Mouse (Mus musculus): ENCODE measurements around the gene Stard10. TPM values are rescaled to one million over a fixed set of nuclear protein-coding genes. Genes with fewer than 3 reads are reported as not detected.

Stard10 gene
- polyA plus RNA-seq, 1 experiment = 10.9 TPM

GRCm38 (mm10) chr7:101332045-101332831 is 15.4 kb downstream of the Stard10 start:
- Histone ChIP-seq H3K4me3 (ENCODE audit: insufficient read depth, poor library complexity, severe bottlenecking) (no peak overlapping the region), H3K27me3 (ENCODE audit: control insufficient read depth, insufficient read depth, insufficient read length) (no peaks in the 10 kb centered on the region)
- TF ChIP-seq USF1 (IDR thresholded peaks at IDR 0.05; ENCODE audit: low read depth) = no peak
- no peak for TF ChIP-seq FOSL1 (IDR thresholded peaks at IDR 0.05; ENCODE audit: insufficient read depth, low read length, poor library complexity, severe bottlenecking)
- TF ChIP-seq MYOD1 (IDR thresholded peaks at IDR 0.05; ENCODE audit: control insufficient read depth, insufficient read length, low read depth) = no peak
- no peak for TF ChIP-seq MYOG (IDR thresholded peaks at IDR 0.05; ENCODE audit: control insufficient read depth, extremely low read depth, insufficient read length)

DNA sequence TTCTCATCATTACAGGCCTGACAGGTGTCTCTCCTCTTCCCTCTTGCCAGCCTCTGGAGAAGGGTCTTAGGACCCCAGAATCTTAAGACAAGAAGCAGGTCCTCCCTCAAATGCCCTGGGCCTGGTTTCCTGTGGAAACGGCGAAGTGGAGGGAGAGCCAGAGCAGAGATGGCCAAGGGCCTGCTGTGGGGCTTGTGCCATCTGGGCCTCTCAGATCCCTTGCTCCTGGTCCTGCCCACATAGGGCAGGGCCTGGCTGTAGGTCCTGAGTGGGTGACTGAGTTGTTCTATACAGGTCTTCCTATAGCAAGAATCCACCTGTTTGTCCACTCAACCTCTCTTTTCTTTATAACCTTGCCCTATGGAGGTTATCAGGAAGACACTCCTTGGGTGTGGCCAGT is 18.3 kb downstream of the Stard10 start:
- Histone ChIP-seq H3ac (ENCODE audit: control insufficient read depth, insufficient read length, low read depth) (no peak overlapping the region), H3K4me3 (ENCODE audit: insufficient read depth, poor library complexity, severe bottlenecking) (no peak overlapping the region), H3K36me3 (ENCODE audit: control insufficient read depth, insufficient read depth) (no peaks in the 10 kb centered on the region), H3K79me2 (ENCODE audit: control insufficient read depth, insufficient read depth) (no peaks in the 10 kb centered on the region), H3K27me3 (ENCODE audit: control insufficient read depth, insufficient read depth, insufficient read length) (no peaks in the 10 kb centered on the region), H3K79me3 (ENCODE audit: low read depth) (no peaks in the 10 kb centered on the region)
- TF ChIP-seq MYOG (IDR thresholded peaks at IDR 0.05; ENCODE audit: control insufficient read depth, extremely low read depth, insufficient read length) = no peak
- no peak for TF ChIP-seq MYOD1 (IDR thresholded peaks at IDR 0.05; ENCODE audit: control insufficient read depth, insufficient read length, low read depth)
- TF ChIP-seq CEBPB (IDR thresholded peaks at IDR 0.05; ENCODE audit: low read depth) = no peak
- TF ChIP-seq USF1 (IDR thresholded peaks at IDR 0.05; ENCODE audit: low read depth) = no peak
- TF ChIP-seq FOSL1 (IDR thresholded peaks at IDR 0.05; ENCODE audit: insufficient read depth, low read length, poor library complexity, severe bottlenecking) = no peak
- no peak for TF ChIP-seq CTCF (IDR thresholded peaks at IDR 0.05; ENCODE audit: control insufficient read depth, insufficient read depth, insufficient read length)
- no peak for TF ChIP-seq MAX (IDR thresholded peaks at IDR 0.05)

More at GRCm38 (mm10) chr7:101332045-101332831, 15.4 kb downstream of the Stard10 start:
- H3ac ChIP-seq (ENCODE audit: control insufficient read depth, insufficient read length, low read depth) = no peak overlapping the region
- no peaks in the 10 kb centered on the region for H3K79me3 ChIP-seq (ENCODE audit: low read depth)
- no peaks in the 10 kb centered on the region for H3K79me2 ChIP-seq (ENCODE audit: control insufficient read depth, insufficient read depth)
- H3K36me3 ChIP-seq (ENCODE audit: control insufficient read depth, insufficient read depth) = no peaks in the 10 kb centered on the region

DNA sequence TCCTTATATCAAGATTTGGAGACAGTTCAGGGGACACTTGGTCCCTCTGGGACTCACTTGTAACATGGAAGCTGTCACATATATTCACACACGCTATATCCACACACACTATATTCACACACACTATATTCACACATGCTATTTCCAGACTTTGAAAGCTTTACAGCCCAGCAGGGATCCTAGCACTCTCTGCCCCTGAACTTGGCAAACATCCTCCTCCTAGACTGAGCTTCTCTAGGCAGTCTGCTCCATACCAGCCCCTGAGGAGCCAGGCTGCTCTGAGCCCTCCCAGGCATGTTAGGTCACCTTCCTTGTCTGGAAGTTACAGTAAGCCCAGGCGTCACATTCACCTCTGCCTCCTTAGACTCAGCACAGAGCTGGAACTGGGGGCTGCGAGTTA is 19.8 kb downstream of the Stard10 start:
- H3K4me3 ChIP-seq (ENCODE audit: insufficient read depth, poor library complexity, severe bottlenecking) = no peak overlapping the region
- no peaks in the 10 kb centered on the region for H3K79me2 ChIP-seq (ENCODE audit: control insufficient read depth, insufficient read depth)
- TF ChIP-seq CTCF (IDR thresholded peaks at IDR 0.05; ENCODE audit: control insufficient read depth, insufficient read depth, insufficient read length) = no peak
- TF ChIP-seq USF1 (IDR thresholded peaks at IDR 0.05; ENCODE audit: low read depth) = no peak
- no peak for TF ChIP-seq MYOD1 (IDR thresholded peaks at IDR 0.05; ENCODE audit: control insufficient read depth, insufficient read length, low read depth)
- no peak for TF ChIP-seq CEBPB (IDR thresholded peaks at IDR 0.05; ENCODE audit: low read depth)
- TF ChIP-seq MYOG (IDR thresholded peaks at IDR 0.05; ENCODE audit: control insufficient read depth, extremely low read depth, insufficient read length) = no peak
- TF ChIP-seq MAX (IDR thresholded peaks at IDR 0.05) = no peak
- TF ChIP-seq FOSL1 (IDR thresholded peaks at IDR 0.05; ENCODE audit: insufficient read depth, low read length, poor library complexity, severe bottlenecking) = no peak
- H3K27me3 ChIP-seq (ENCODE audit: control insufficient read depth, insufficient read depth, insufficient read length) = no peaks in the 10 kb centered on the region
- H3ac ChIP-seq (ENCODE audit: control insufficient read depth, insufficient read length, low read depth) = no peak overlapping the region
- H3K79me3 ChIP-seq (ENCODE audit: low read depth) = no peaks in the 10 kb centered on the region
- H3K36me3 ChIP-seq (ENCODE audit: control insufficient read depth, insufficient read depth) = no peaks in the 10 kb centered on the region

GRCm38 (mm10) chr7:101337401-101337800 is 20.5 kb downstream of the Stard10 start:
- H3K27me3 ChIP-seq (ENCODE audit: control insufficient read depth, insufficient read depth, insufficient read length) = no peaks in the 10 kb centered on the region
- H3ac ChIP-seq (ENCODE audit: control insufficient read depth, insufficient read length, low read depth) = no peak overlapping the region
- no peaks in the 10 kb centered on the region for H3K79me3 ChIP-seq (ENCODE audit: low read depth)
- no peaks in the 10 kb centered on the region for H3K36me3 ChIP-seq (ENCODE audit: control insufficient read depth, insufficient read depth)
- no peaks in the 10 kb centered on the region for H3K79me2 ChIP-seq (ENCODE audit: control insufficient read depth, insufficient read depth)
- H3K4me3 ChIP-seq (ENCODE audit: insufficient read depth, poor library complexity, severe bottlenecking) = no peak overlapping the region
- TF ChIP-seq MYOG (IDR thresholded peaks at IDR 0.05; ENCODE audit: control insufficient read depth, extremely low read depth, insufficient read length) (no peak), CEBPB (IDR thresholded peaks at IDR 0.05; ENCODE audit: low read depth) (no peak), USF1 (IDR thresholded peaks at IDR 0.05; ENCODE audit: low read depth) (no peak), MAX (IDR thresholded peaks at IDR 0.05) (no peak), MYOD1 (IDR thresholded peaks at IDR 0.05; ENCODE audit: control insufficient read depth, insufficient read length, low read depth) (no peak), CTCF (IDR thresholded peaks at IDR 0.05; ENCODE audit: control insufficient read depth, insufficient read depth, insufficient read length) (no peak), FOSL1 (IDR thresholded peaks at IDR 0.05; ENCODE audit: insufficient read depth, low read length, poor library complexity, severe bottlenecking) (no peak)

DNA sequence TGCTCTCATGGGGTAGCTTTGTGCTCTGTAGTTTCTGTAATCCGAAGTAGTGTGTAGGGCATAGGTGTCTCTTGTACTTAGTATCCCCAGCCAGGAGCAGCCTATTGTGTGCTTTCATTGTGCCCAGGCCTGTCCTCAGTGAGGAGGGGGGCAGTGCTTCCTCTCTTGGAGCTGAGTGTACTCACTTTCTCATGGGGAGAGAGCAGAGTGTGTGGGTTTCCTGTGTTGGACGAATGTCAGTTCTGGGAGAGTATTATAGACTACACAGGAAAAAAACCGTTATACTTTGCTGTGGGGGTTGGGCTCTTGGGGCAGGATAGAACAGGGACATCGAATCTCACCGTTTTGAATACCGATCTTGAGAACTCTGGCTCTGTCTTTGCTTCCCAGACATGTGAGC is 24.5 kb downstream of the Stard10 start:
- no peak for TF ChIP-seq FOSL1 (IDR thresholded peaks at IDR 0.05; ENCODE audit: insufficient read depth, low read length, poor library complexity, severe bottlenecking)
- TF ChIP-seq USF1 (IDR thresholded peaks at IDR 0.05; ENCODE audit: low read depth) = no peak
- no peak for TF ChIP-seq CTCF (IDR thresholded peaks at IDR 0.05; ENCODE audit: control insufficient read depth, insufficient read depth, insufficient read length)
- no peak for TF ChIP-seq MYOG (IDR thresholded peaks at IDR 0.05; ENCODE audit: control insufficient read depth, extremely low read depth, insufficient read length)
- no peak for TF ChIP-seq MYOD1 (IDR thresholded peaks at IDR 0.05; ENCODE audit: control insufficient read depth, insufficient read length, low read depth)
- no peak for TF ChIP-seq CEBPB (IDR thresholded peaks at IDR 0.05; ENCODE audit: low read depth)
- no peak for TF ChIP-seq MAX (IDR thresholded peaks at IDR 0.05)
- Histone ChIP-seq H3K27me3 (ENCODE audit: control insufficient read depth, insufficient read depth, insufficient read length) (no peaks in the 10 kb centered on the region), H3ac (ENCODE audit: control insufficient read depth, insufficient read length, low read depth) (no peak overlapping the region), H3K79me3 (ENCODE audit: low read depth) (no peaks in the 10 kb centered on the region), H3K4me3 (ENCODE audit: insufficient read depth, poor library complexity, severe bottlenecking) (no peak overlapping the region), H3K36me3 (ENCODE audit: control insufficient read depth, insufficient read depth) (no peaks in the 10 kb centered on the region), H3K79me2 (ENCODE audit: control insufficient read depth, insufficient read depth) (no peaks in the 10 kb centered on the region)

Measured in C2C12 (cell line).